Mouse (Mus musculus) lung, postnatal 4 days (tissue): Measurements from ENCODE around the gene Unc119.

Source experiments
- DNase-seq, 2 experiments: peaks; one replicate each; pipeline ENCODE4 v3.0.0; 2021

The Unc119 gene

DNA sequence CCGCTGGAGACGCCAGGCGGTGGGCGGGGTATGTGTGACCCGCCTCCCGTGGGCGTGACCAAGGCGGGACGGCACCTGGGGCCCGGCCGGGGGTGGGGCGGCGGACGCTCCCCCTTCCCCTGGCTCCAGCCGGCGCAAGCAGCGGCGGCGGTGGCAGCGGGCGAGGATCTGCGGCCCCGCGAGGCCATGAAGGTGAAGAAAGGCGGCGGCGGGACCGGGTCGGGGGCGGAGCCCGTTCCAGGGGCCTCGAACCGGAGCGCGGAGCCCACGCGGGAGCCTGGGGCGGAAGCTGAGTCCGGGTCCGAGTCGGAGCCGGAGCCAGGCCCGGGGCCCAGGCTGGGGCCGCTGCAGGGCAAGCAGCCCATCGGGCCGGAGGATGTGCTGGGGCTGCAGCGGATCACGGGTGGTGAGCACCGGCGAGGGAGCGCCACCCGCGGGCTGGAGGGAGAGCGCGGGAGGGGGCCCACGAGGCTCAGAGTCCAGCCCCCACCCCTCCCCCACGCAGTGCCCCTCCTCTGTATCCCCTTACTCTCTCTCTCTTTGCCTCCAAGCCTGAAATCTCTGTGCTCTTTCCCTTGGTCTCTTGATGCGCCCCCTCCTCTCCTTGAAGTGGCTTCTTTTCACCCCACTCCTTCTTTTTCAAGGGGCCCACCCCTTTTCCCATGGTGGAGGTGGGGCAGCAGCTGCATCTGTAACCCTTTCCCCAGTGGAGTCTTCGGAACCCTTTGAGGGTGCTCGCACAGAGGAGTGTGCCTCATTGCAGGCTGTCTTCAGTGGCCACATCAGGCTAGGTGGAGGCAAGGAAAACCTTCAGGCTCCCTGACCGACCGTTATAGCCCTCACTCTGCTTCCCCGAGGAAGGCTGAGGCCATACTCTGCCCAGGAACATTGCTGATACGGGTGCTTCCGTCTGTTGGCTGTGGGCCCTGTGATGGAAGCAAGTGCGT lies at the start of gene Unc119:
TSS of gene Unc119 (plus strand) at position 102 of the 947 bp plus-strand sequence.
- DNase-seq: peak; percentile 88 to 89

DNA sequence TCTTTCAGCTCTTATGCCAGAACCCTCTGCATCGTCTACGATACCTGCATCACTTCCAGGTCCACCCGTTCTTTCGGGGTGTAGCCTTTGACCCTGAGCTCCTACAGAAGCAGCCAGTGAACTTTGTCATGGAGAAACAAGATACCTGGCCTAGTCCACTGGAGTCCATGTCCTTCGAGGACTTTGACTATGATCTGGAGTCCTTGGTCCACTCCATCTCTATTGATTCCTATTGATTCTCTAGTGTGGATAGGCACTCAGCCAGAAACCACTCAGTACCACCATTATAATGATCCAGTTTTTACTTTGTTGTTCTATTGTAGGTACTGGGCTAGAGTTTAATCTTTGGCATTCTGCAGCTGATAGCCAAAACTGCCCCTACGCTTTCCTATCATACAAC lies 48.7 kb upstream of the Unc119 start:
- DNase-seq: no peak

DNA sequence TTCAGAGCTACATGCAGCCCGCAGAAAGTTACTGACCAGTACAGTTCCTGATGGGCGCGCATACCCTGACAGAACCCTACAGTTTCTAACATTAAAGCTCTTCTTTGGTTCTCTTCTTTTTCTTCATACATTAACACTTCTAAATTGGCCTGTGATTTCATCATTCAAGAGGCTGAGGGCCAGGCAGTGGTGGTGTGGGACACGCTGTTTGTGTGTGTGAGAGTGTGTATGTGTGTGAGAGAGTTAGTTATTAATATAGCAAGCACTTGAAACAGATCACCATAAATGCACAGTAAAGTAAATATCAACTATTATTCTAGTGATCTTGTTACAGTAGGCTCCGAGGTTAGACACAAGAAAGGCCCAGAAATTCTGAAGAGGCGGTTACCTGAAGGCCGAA lies 42.4 kb upstream of the Unc119 start:
- no peak for DNase-seq

DNA sequence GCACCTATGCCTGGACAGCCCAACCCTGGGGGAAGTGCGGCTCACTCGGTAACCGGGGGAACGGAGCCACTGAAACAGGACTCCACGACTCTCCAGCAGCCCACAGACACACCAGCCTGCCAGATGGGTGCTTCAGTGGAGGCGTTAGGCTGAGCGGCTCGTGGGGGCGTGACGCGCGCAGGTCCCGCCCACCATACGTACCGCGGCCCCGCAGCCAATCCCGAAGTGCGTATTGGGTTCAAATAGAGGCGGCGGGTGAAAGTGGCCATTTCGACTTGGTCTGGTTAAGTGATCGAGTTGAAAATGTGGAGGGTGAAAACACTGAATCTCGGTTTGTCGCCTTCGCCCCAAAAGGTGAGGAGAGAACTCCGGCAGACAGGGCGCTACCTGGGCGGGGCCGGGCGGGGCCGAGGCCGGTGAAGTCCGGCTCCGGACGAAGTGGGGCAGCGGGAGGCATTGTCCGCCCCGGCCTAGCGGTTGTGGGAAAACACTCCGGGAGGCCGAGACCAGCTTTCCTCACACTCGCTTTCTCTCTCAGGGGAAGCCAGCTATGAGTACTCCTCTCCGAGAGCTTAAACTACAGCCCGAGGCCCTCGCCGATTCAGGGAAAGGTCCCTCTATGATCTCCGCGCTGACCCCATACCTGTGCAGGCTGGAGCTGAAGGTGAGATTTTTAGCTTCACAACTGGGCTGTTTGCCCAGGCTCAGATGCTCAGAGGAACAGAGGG lies 41.8 kb upstream of the Unc119 start, which contains the start of gene Spag5:
TSS of gene Spag5 (plus strand) at position 173 of the 728 bp plus-strand sequence.
- DNase-seq: peak; percentile 93 to 94

DNA sequence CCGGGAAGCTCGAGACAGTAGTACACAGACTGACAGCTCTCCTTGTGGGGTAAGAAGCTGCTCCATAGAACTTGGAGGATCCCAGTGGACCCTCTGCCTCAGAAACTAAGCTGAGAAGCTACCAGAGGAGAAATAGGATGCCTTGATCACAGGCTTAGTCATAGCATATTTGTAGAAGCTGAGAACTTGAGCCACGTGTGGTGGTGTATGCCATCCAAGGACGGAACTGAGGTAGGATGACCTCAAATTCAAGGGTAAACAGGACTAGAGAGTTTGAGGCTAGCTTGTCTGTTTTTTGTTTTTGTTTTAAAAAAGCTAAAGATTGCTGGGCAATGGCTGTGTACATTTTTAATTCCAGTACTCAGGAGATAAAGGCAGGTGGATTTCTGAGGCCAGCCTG lies 38.0 kb upstream of the Unc119 start:
- no peak for DNase-seq

DNA sequence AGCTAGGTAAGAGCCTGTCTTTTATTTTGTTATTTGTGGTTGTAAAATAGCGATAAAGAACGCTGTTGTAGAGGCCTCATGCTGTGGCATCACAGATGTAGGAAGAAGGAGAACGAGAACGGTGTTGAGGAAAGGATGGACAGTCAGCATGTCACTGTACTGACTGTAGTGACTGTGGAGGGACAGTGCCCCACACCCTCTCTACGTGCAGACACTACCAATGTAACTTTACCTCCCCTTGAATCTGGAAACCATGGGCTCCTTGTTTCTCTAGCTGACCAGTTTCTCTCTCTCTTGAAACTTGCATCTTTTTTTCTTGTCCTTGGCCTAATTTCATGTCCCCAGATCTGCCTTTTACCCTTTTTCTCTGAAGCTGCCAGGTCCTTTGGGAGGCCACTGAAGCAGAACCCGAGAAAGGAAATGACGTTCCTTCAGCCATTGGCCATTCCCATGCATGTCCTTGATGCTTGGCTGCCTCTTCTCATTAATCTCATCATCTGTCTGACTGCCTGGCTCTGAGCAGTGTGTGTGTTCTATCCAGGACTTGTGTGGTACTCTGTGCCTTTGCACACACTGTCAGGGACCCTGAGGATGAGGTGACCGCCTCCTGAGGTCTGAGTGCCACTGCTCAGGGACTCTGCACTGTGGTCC lies 32.3 kb upstream of the Unc119 start:
- no peak for DNase-seq

DNA sequence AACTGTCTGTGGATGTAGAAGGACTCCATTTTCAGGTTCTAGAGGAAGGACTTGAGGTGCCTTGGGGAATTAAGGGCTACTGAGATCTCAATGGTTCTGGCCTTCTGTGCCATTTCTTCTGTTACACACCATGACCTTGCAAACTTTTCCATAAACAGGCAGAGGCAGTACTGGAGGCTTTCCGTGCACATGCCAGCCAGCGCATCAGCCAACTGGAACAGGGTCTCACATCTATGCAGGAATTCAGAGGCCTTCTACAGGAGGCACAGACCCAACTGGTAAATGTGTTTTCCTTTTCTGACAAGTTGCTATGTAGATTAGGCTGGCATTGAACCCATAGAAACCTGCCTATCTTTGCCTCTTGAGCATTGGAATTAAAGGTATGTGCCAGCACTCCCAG lies 29.6 kb upstream of the Unc119 start:
- DNase-seq: no peak

DNA sequence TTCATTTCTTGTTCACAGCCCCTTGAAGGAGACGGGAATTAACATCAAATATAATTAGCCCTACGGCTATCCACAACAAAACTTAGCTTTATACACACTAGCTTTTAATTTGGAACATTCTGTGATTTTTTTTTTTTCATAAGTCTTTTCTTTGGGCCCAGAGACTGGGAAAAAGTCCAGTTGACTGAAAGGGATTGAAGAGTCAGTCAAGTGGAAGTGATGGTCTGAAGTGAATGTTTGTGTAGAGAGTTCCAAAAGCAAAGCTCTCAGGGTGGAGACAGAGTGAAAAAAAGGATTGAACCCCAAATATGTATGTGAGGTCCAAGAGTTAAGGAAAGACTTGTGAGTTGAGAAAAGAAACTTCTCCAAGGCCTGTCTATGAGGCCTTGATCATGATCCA lies 24.9 kb upstream of the Unc119 start:
- DNase-seq: no peak

DNA sequence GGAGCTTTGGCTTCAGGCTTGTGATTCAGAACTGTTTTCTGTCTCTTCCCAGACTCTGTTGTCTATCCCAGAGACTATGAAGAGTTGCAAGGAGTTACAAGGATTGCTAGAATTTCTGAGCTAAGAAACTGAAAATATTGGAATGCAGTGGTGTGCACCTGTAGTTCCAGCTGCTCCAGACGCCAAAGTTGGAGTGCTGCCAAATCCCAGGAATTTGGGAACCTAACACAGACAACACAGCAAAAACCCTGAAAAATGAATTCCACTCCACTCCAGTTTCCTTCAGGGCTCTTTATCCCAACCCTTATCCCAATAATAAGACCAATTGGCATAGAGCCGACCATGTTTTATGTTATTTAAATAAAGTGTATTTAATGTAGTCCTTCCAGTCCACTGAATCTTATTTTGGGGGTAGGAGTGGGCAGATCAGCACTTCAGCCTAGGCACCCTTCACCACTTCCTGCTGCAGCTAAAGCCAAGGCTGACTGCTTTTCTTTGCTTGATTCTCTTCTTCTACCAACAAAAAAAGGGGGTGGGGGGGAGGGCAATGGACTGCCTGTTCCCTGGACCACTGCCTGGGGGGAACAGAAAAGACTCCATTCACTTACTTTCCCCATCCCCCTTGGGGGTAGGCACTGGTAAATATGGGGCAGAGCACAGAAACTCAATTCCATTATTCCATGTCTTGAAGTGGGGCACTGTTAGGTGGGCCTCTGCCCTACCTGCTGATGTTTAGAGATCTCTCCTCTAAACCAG lies 21.0 kb upstream of the Unc119 start:
- DNase-seq: no peak

DNA sequence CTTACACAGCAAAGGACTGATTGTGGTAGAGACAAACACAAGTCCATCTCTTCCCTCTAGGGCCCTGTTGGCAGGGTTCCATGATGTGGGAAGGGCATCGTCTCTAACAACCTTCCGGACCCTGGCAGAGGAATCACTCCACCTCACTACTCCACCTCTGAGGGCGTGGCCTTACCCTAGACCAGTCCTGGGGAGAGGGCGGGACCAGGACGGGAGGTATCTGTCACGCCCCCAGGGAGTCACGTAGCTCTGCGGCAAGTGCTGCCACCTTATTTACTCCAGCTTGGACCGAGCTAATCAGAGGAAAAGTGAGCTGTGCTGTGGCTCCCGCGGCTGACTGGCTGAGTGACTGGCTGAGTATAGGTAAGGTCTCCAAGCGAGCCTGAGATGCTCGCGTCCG lies 20.4 kb upstream of the Unc119 start, which contains the start of gene Aldoc:
TSS of gene Aldoc (plus strand) at position 109 of the 400 bp plus-strand sequence.
- DNase-seq: peak; percentile 86 to 92

DNA sequence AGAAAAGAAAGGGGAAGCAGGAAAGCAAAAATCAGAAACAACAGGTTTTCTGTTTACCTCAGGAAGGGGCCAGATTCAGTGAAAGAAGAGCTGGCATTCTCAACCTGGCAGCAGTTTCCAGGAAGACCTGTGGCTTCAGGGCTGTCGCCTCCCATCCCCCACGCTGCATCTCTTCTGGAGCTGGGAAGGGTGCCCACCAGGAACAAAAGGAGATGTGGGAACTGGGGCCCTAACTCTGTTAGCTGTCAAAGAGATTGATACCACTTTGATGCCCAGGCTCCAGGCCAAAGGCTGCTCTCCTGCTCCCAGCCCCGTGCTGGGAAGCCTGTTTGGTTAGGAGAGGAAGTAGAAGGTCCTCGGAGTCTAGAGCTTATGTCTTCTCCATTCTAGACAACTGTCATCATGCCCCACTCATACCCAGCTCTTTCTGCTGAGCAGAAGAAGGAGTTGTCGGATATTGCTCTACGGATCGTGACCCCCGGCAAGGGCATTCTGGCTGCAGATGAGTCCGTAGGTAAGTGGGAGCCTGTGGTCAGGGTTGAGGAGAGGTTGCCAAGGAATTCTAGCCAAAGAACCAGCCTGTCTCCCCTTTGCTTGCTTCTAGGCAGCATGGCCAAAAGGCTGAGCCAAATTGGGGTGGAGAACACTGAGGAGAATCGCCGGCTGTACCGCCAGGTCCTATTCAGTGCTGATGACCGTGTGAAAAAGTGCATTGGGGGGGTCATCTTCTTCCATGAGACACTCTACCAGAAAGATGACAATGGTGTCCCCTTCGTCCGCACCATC lies 19.1 kb upstream of the Unc119 start:
- no peak for DNase-seq

DNA sequence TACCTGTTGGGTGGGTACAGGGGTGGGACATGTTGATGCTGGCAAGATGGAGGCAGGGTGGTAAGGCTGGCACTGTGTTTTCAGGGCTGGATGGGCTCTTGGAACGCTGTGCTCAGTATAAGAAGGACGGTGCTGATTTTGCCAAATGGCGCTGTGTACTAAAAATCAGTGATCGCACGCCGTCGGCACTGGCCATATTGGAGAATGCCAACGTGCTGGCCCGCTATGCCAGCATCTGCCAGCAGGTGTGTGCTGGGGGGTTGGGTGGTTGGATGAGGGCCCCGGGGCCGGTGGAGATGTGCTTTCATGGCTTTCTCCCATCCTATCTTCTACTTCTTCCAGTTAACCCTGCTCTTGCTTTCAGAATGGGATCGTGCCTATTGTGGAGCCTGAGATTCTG lies 18.3 kb upstream of the Unc119 start:
- DNase-seq: no peak

DNA sequence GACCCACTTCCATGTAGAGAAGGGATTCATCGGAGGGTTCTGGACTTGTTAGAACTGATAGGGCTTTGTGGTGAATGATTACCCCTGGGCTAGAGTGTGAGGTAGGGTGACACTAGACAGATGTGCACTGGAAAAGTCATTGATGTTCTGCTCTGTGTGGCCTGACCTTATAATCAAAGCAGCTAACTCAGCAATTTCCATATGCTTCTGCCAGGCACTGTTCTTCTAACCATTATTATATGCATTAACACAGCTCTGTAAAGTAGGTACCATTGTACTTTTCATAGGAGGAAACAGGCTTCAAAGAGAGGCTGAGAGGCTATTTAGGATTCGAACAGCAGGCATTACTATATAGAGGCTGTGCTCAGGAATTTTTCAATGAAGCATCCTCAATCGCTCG lies 16.1 kb upstream of the Unc119 start:
- no peak for DNase-seq

DNA sequence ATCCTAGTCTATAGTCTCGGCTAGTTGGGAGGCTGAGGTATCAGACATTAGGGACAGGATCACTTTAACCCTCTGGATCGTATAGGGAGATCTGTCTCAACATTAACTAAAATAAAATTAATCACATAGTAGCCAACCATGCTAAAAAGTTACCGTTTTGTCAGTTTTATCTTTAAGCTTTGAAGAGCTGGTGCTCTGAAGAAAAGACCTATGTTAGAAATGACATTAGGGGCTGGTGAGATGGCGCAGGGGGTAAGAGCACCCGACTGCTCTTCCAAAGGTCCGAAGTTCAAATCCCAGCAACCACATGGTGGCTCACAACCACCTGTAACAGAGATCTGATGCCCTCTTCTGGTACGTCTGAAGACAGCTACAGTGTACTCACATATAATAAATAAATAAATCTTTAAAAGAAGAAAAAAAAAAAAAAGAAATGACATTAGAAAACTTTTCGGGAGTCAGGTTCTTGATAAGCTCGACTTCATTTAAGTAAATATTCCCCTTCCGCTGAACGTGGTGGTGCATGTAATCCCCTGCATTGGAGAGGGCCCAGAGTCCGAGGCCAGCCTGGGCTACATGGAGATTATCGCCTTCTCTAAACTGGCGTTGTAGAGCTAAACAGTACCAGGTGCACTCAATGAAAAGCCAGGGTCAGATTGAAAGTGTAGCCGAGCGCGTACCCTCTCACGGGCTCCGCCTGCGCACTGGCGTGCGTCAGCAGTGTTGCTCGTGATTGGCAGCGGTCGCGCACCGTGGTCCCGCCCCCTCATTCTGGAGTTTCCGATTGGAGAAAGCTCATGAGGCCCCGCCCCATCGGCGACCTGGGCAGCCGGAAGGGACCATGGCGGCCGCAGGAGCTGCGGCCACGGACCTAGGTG lies 15.4 kb upstream of the Unc119 start, which contains the start of gene Pigs:
TSS of gene Pigs (plus strand) at position 782 of the 878 bp plus-strand sequence.
- DNase-seq: peak; percentile 96 to 97

DNA sequence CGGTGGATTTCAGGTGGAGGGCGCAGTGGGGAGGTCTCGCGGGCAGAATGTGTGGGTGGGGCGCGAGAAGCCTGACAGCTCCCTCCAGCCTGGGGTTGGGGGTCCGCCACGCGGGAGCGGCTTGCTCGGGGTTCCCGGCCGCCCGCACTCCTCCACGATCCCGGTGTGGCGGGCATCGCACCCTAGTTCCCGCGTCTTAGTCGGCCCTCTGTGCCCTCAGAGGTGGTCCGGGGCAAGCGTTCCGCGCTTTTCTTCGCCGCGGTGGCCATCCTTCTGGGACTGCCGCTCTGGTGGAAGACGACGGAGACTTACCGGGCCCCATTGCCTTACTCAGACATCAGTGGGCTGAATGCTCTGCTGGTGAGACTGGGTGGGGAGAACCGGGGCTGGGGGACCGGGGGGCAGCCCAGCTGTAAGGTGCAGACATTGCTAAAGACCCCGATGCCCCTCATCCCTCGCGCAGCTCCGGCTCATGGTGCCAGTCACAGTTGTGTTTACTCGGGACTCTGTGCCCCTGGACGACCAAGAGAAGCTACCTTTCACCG lies 14.7 kb upstream of the Unc119 start:
- DNase-seq: no peak

DNA sequence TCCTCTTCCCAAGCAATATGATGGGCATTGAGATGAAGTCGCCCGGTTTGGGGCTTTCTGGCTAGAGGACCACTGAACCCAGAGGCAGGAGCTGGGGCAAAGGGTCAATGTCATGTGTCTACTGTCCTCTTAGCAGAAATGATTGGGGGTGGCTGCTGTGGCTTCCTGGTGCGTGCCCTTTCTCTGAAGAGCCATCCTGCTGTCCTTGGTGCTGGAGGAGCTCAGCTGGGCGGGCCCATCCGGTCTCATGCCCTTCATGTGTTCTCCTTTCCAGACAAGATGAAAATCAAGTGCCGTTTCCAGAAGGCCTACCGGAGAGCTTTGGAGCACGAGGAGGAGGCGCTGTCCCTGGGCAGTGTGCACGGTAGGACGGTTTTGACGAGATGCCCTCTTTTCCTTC lies 10.6 kb upstream of the Unc119 start:
- no peak for DNase-seq

DNA sequence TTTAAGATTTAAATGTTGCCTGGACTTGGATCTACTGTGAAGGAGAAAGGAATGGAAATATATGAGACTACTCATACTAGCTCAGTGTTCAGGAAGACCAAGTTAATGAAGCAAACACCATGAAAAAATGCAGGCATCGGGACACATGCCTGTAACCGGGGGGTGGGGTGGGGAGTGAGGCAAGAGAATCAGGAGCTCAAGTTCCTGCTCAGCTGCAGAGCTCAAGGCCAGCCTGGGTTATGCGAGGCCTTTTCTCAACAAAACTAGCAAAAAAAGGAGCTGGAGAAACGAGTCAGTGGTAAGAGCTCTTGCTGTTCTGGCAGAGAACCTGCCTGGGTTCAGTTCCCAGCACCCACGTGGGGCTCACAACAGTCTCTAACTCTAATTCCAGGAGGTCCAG lies 9.3 kb upstream of the Unc119 start:
- DNase-seq: no peak

DNA sequence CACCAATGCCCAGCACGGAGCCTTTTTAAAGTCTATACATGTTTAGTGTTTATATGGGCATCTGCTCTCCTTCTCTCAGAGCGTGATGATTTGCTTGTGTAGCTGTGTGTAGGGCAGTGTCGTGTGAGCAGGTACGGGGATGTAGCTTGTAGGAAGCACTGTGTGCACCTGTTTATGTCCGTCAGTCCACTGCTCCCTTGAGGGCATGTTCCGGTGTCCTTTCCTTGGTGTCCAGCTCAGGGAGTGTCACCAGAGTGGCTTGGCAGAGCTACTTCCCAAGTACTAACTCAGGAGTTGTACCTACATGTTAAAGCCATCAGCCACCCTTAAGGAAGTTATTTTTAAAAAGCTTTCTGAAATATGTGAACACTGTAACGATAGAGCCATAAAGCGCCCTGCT lies 6.2 kb upstream of the Unc119 start:
- DNase-seq: no peak

DNA sequence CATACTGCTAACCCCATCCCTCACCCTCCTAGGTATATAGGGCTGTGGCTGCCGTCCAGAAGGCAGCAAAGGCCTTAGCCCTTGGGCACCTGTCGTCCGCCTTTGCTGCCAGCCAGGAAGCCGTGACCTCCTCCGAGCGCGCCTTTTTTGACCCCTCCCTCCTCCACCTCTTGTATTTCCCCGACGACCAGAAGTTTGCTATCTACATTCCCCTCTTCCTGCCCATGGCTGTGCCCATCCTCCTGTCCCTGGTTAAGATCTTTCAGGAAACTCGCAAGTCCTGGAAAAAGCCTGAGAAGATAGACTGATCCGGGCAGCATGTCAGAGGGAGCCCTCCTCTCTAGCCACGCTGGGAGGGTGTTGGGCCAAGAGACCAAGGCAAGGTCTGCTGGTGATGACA lies 1.6 kb upstream of the Unc119 start:
- DNase-seq: no peak

DNA sequence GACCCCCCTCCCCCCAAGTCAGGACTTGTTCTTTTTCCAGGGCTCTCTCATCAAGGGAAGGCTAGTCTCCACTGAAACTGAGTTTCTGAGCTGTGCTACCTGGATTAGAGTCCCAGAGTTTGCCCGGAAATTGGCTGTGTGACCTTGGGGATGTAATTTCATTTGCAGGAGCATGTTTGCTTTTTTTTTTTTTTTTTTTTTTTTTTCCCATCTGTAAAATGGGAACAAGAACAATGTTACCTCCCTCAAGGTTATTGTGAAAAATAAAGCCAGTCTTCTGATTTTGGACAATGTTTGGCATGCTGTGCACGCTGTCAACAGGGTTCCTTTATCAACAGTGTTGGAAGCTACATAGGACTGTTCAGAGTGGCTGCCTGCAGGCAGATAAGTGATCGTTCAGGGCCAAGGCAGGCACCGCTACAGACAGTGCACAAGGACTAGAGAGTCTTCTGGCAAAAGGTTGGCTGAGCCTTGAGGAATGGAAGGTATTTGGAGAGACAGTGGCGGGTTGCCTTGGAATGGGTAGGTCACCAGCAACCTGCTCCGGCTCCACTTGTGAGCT lies 1.1 kb downstream of the Unc119 start:
- DNase-seq: no peak
